Mouse (Mus musculus) liver, embryonic 14.5 days (tissue): ENCODE results near the gene Gm11634.

ENCODE experiments used
- CTCF ChIP-seq: IDR thresholded peaks from 2 replicates; pipeline ENCODE4 v1.5.1; 2016; ENCODE audit warnings: antibody characterized with exemption, low read depth, control low read depth
- EP300 ChIP-seq: IDR thresholded peaks from 2 replicates; pipeline ENCODE4 v1.6.1; 2016; ENCODE audit warnings: antibody characterized with exemption, low read depth

DNA sequence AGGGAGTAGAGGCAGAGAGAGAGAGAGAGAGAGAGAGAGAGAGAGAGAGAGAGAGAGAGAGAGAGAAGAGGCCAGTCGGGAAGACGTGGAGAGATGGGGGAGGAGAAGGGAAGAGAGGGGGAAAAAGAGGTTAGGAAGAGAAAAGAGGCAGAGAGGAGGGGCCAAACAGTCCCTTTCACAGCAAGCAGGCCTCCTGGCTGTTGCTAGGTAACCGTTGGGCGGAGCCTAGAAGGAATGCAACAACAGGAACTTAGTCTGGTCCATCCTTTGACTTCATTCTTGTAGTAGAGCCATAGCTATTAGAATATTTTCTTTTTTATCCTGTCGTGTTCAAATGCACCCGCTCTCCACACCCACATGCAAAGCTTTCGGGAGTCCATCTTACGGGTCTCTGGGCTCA lies 18.8 kb upstream of the Gm11634 start:
- TF ChIP-seq CTCF (no peak), EP300 (no peak)
